Mouse (Mus musculus): Measurements from ENCODE around the gene Rerg. TPM values are rescaled to one million over a fixed set of nuclear protein-coding genes. Genes with fewer than 3 reads are reported as not detected.

Rerg gene
- polyA plus RNA-seq, 1 experiment from 2014 or later = 5.5 TPM

GRCm38 (mm10) chr6:137144526-137144840 is 25.8 kb downstream of the Rerg start:
- Histone ChIP-seq H3K4me3 (no peak overlapping the region), H3K9me3 (replicated peaks) (no peaks in the 10 kb centered on the region), H3K4me2 (no peak overlapping the region), H3K27me3 (no peaks in the 10 kb centered on the region), H3K36me3 (no peaks in the 10 kb centered on the region), H3K27ac (peak overlapping the region; percentile 42), H3K4me1 (replicated peaks) (peaks cover 30% of the 10 kb centered on the region), H3K9ac (no peak overlapping the region)
- WGBS = 61% methylated on average over 10 of the region's 10 CpGs
- no peak for ATAC-seq (replicated peaks; ENCODE audit: insufficient number of reproducible peaks, insufficient read depth, low FRiP score, low read depth)

DNA sequence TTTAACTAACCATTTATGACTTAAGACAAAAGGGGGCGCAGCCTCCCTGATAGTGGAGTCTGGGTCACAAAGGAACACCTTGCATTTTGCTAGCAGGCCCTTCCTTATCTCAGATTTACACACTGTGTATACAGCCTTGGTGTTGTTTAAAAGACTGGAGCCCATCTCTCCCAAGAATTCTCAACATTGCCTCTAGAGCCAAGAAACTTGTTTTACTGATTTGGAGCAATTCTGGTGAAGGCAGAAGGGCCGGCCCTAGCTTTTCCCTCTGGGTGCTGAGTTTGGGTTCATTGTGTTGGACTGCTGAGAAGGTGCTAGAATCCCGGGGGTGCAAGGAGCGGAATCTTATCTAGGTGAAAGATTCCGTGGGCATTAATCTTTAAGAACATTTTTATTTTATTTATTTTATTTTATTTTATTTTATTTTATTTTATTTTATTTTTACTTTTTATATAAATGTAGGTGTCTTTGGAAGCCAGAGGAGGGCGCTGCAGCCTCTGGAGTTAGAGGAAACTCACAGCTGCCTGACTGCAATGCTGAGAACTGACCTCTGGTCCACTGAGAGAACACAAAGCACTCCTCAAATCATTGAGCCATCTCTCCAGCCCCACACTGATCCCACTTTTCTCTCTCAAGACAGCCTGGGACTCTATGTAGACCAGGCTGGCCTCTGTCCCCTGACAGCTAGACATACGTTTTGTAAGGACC is 26.3 kb downstream of the Rerg start:
- Histone ChIP-seq H3K9ac (no peak overlapping the region), H3K4me1 (replicated peaks) (peaks cover 33% of the 10 kb centered on the region), H3K9me3 (replicated peaks) (no peaks in the 10 kb centered on the region), H3K27me3 (no peaks in the 10 kb centered on the region), H3K4me2 (no peak overlapping the region), H3K4me3 (no peak overlapping the region), H3K36me3 (no peaks in the 10 kb centered on the region), H3K27ac (peak overlapping the region; percentile 42)
- no peak for ATAC-seq (replicated peaks; ENCODE audit: insufficient number of reproducible peaks, insufficient read depth, low FRiP score, low read depth)
- WGBS = 76% methylated on average over 7 of the region's 7 CpGs

- ATAC-seq (replicated peaks; ENCODE audit: insufficient number of reproducible peaks, insufficient read depth, low FRiP score, low read depth) = peak; percentile 74; the same call in 1 of the 2 replicates
- under 1% methylated on average over 11 of the region's 11 CpGs for WGBS
Measured at GRCm38 (mm10) chr6:137142796-137143195, 27.5 kb downstream of the Rerg start.

GRCm38 (mm10) chr6:137141247-137141820 is 29.0 kb downstream of the Rerg start:
- ATAC-seq (replicated peaks; ENCODE audit: insufficient number of reproducible peaks, insufficient read depth, low FRiP score, low read depth) = no peak
- no peak overlapping the region for H3K4me2 ChIP-seq
- H3K4me1 ChIP-seq (replicated peaks) = peaks cover 38% of the 10 kb centered on the region
- no peaks in the 10 kb centered on the region for H3K9me3 ChIP-seq (replicated peaks)
- H3K27me3 ChIP-seq = no peaks in the 10 kb centered on the region
- H3K27ac ChIP-seq = no peak overlapping the region
- H3K4me3 ChIP-seq = no peak overlapping the region
- H3K36me3 ChIP-seq = no peaks in the 10 kb centered on the region
- WGBS = 45% methylated on average over 5 of the region's 5 CpGs
- H3K9ac ChIP-seq = no peak overlapping the region

More at GRCm38 (mm10) chr6:137142796-137143195, 27.5 kb downstream of the Rerg start:
- Histone ChIP-seq H3K9ac (peak overlapping the region; percentile 25), H3K36me3 (no peaks in the 10 kb centered on the region), H3K4me1 (replicated peaks) (peaks cover 33% of the 10 kb centered on the region), H3K9me3 (replicated peaks) (no peaks in the 10 kb centered on the region), H3K4me2 (peak overlapping the region; percentile 66), H3K4me3 (peak overlapping the region; percentile 38), H3K27ac (peak overlapping the region; percentile 58), H3K27me3 (no peaks in the 10 kb centered on the region)

DNA sequence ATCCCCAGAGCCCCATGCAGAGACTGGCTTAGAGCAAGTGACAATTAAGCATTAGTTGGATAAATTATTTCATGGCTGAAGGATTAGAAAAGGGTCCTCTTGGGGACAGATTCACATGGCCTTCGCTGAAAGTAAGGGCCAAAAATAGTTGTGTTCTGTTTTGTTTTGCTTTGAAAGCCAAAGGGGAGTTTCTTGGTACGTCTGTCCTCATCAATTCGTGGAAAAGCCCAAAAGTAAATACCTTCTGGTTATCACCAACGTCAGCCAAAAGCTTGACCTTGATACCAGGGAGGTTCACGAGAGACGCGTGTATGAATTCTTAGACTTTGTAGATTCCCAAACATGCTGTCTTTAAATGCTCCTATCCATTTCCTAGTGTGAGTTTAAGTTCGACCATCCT is 31.5 kb downstream of the Rerg start:
- H3K4me1 ChIP-seq (replicated peaks) = peaks cover 34% of the 10 kb centered on the region
- WGBS = 62% methylated on average over 8 of the region's 8 CpGs
- no peaks in the 10 kb centered on the region for H3K36me3 ChIP-seq
- ATAC-seq (replicated peaks; ENCODE audit: insufficient number of reproducible peaks, insufficient read depth, low FRiP score, low read depth) = no peak
- no peak overlapping the region for H3K9ac ChIP-seq
- H3K4me2 ChIP-seq = no peak overlapping the region
- H3K27me3 ChIP-seq = no peaks in the 10 kb centered on the region
- H3K9me3 ChIP-seq (replicated peaks) = no peaks in the 10 kb centered on the region
- H3K27ac ChIP-seq = no peak overlapping the region
- H3K4me3 ChIP-seq = no peak overlapping the region

DNA sequence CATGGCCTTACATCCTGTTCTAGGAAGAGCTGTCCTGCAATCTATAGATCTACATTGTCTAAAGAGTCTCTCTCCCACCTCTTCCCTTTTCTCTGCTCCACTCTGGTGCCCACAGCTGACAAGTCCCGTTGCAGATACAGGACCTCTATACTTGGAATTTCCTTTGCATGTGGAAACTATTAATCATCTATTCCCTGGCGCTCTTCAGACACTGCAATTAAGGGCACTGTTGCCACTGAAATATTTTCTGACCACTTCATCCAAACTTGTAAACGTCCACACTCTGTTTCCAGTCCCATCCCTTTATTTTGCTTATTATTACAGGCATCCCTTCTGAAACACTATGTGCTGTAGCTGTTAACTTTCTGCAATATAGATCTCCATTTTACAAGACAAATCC is 31.9 kb downstream of the Rerg start:
- Histone ChIP-seq H3K27me3 (no peaks in the 10 kb centered on the region), H3K4me3 (no peak overlapping the region), H3K4me1 (replicated peaks) (peaks cover 34% of the 10 kb centered on the region), H3K9ac (no peak overlapping the region), H3K36me3 (no peaks in the 10 kb centered on the region), H3K9me3 (replicated peaks) (no peaks in the 10 kb centered on the region), H3K4me2 (no peak overlapping the region), H3K27ac (no peak overlapping the region)
- WGBS = 54% methylated on average over 3 of the region's 3 CpGs
- ATAC-seq (replicated peaks; ENCODE audit: insufficient number of reproducible peaks, insufficient read depth, low FRiP score, low read depth) = no peak

DNA sequence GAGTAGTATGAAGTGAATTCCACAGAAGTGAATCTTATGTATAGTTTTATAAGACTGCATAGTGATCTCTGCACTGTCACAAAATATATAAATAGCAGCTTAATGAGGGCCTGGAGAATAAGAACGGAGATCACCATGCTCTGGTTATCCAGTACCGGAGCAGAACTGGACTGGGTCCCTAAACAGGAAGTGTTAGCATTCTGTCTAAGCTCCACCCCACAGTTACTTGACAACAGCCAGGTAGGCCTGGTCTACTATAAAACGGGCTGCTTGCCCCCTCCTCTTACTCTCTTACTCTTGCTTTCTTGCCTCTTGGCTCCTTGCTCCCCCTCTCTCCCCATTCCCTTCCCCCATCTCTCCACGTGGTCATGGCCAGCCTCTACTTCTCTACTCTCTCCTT is 33.9 kb downstream of the Rerg start:
- peak overlapping the region; percentile 84 for H3K27ac ChIP-seq
- H3K4me2 ChIP-seq = peak overlapping the region; percentile 49; the same call in 1 of the 2 replicates
- no peaks in the 10 kb centered on the region for H3K36me3 ChIP-seq
- no peak for ATAC-seq (replicated peaks; ENCODE audit: insufficient number of reproducible peaks, insufficient read depth, low FRiP score, low read depth)
- peaks cover 25% of the 10 kb centered on the region for H3K4me1 ChIP-seq (replicated peaks)
- H3K4me3 ChIP-seq = peak overlapping the region; percentile 8; the same call in 1 of the 2 replicates
- no peaks in the 10 kb centered on the region for H3K27me3 ChIP-seq
- H3K9ac ChIP-seq = no peak overlapping the region
- WGBS = 52% methylated on average over 4 of the region's 4 CpGs
- no peaks in the 10 kb centered on the region for H3K9me3 ChIP-seq (replicated peaks)

DNA sequence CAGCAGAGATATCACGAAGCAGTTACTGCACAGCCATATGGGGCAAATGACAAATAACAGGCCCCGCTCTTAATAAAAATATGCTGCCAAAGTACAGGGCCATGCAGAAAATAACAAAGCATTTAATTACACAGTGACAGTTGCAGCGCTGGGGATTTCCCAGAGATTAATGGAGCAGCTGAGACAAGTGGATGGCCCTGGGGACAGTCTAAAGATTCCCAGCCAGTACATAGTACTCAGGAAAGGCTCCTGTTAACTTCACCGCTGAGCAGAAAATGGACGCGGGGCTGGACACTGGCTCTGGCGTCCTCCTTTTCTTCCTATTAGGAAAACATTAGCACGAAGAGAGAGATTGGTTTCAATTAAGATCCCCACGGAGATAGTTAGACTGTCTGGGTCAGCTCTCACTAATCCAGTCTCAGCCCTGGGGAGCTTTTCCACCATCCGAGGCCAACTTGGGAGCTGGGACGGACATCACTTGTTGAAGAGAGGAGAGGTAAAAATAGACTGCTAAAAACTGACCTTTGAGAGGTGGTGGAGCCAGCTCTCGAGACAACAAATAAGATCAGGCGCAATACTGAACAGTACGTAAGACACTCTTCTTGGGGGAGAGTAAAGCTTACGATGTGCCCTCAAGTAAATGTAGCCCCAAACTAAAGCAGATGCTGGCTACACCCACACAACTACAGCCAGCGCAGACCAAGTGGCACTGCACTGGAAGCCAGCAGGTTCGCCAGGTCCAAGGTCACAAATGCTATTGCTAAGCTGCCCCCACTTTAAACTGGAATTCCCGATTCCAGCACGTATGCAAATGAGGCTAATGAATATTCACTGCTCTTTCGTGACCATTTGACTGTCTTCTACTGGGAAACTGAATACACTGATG is 34.5 kb downstream of the Rerg start:
- Histone ChIP-seq H3K4me1 (replicated peaks) (peaks cover 18% of the 10 kb centered on the region), H3K4me3 (peak overlapping the region; percentile 8; the same call in 1 of the 2 replicates), H3K27ac (peak overlapping the region; percentile 84), H3K4me2 (peak overlapping the region; percentile 49), H3K9ac (no peak overlapping the region), H3K36me3 (no peaks in the 10 kb centered on the region), H3K27me3 (no peaks in the 10 kb centered on the region), H3K9me3 (replicated peaks) (no peaks in the 10 kb centered on the region)
- ATAC-seq (replicated peaks; ENCODE audit: insufficient number of reproducible peaks, insufficient read depth, low FRiP score, low read depth) = peak; percentile 75; the same call in 1 of the 2 replicates
- WGBS = 32% methylated on average over 20 of the region's 20 CpGs

DNA sequence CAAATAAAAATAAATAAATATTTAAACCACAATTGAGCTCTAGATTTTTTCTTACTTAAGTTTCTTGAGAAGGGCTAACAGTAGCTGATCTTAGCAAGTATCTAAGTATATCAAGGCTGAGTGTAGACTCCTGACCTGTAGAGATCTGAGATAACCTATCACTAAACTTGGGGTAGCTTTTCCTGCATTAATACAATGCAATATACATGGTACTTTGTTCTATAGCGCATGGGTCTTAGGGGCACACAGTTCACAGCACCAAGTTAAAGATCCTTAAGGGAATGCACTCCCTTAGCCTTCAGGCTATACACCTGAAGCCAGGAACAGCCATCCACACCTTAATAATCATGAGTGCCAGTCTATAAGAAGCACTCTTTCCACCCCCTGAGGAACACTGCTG is 38.5 kb downstream of the Rerg start:
- Histone ChIP-seq H3K9ac (no peak overlapping the region), H3K27me3 (no peaks in the 10 kb centered on the region), H3K27ac (no peak overlapping the region), H3K4me1 (replicated peaks) (peaks cover 15% of the 10 kb centered on the region), H3K4me3 (no peak overlapping the region), H3K9me3 (replicated peaks) (no peaks in the 10 kb centered on the region), H3K36me3 (no peaks in the 10 kb centered on the region), H3K4me2 (no peak overlapping the region)
- ATAC-seq (replicated peaks; ENCODE audit: insufficient number of reproducible peaks, insufficient read depth, low FRiP score, low read depth) = no peak
- 88% methylated on average over 1 of the region's 1 CpGs for WGBS

GRCm38 (mm10) chr6:137131349-137131748 is 38.9 kb downstream of the Rerg start:
- Histone ChIP-seq H3K27me3 (no peaks in the 10 kb centered on the region), H3K9me3 (replicated peaks) (no peaks in the 10 kb centered on the region), H3K36me3 (no peaks in the 10 kb centered on the region), H3K4me3 (no peak overlapping the region), H3K4me1 (replicated peaks) (peaks cover 11% of the 10 kb centered on the region), H3K4me2 (no peak overlapping the region), H3K27ac (no peak overlapping the region), H3K9ac (no peak overlapping the region)
- no peak for ATAC-seq (replicated peaks; ENCODE audit: insufficient number of reproducible peaks, insufficient read depth, low FRiP score, low read depth)
- WGBS = 36% methylated on average over 6 of the region's 6 CpGs

DNA sequence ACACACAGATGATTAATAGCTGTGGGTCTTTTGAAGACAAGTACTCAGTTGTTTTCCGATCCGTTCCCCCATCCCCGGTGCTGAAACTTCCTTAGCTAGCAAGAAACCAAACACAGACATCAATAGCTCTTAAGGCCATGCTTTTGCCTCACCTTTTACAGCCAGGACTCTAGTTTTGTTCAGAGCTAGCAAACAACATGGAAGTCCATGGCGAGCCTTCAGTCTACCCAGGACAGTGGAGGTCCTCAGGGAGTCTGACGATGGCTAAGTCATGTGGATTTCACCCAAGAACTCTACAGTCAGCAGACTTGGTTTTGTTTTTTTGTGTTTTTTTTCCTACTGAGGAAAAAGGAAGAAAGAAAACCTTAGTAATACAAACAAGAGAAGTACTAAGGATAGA is 43.4 kb downstream of the Rerg start:
- no peaks in the 10 kb centered on the region for H3K27me3 ChIP-seq
- peaks cover 5% of the 10 kb centered on the region; the same call in 1 of the 2 replicates for H3K4me1 ChIP-seq (replicated peaks)
- no peak overlapping the region for H3K9ac ChIP-seq
- WGBS = 66% methylated on average over 5 of the region's 5 CpGs
- H3K4me3 ChIP-seq = no peak overlapping the region
- H3K27ac ChIP-seq = no peak overlapping the region
- H3K9me3 ChIP-seq (replicated peaks) = no peaks in the 10 kb centered on the region
- H3K4me2 ChIP-seq = no peak overlapping the region
- H3K36me3 ChIP-seq = no peaks in the 10 kb centered on the region
- ATAC-seq (replicated peaks; ENCODE audit: insufficient number of reproducible peaks, insufficient read depth, low FRiP score, low read depth) = no peak
